Mouse (Mus musculus): Measurements from ENCODE around the gene Tsen34.
"Not testable (repeated sequence)": the region's sequence is repeated elsewhere in the genome, so short reads cannot be mapped to it uniquely, and the experiment has no call there.

Gene Tsen34

DNA sequence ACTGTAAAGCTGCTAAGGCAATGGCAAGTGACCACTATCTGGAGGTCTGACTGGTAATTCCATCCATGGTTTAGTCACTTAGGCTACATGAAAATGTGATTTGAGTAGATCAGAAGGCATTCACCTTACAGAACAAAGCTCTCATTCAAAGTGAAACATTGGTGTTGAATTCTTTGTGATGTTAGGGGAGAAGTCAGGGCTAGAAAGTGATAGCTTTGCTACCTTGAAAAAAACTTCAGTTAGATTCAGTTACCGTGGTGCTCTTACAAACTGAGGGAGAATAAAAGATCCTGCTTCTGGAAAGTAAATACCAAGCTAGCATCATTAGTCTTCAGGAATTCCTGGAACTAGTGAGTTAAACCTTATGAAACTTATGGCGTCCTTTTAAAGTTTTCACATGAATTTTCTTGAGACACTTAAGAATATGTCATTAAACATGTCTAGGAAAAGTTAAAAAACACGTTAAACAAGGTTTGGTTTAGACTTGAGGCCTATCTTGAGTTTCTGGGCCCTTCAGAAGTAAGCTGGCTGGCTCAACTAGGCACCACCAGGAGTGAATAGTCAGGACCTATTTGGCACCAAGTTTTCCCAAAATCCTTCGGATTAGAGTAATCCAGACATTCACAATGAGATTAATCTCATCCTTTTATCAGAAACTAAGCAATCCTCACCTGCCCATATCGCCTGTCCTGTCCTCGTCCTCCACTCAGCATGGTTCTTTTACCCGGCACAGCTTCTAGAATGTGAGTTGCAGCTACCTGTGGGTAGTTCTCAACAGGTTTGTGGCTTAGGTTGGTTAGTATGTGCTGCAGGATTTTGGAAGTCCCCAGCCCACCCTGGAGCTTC is 15.1 kb downstream of the Tsen34 start:
- in situ Hi-C loops (cut with MboI; ENCODE audit: low pct_unique_long_range_greater_than_20kb in 1 of 2, low sequenced_read_pairs in 2 of 2, unreplicated experiment in 1 of 2) = no loop called here

DNA sequence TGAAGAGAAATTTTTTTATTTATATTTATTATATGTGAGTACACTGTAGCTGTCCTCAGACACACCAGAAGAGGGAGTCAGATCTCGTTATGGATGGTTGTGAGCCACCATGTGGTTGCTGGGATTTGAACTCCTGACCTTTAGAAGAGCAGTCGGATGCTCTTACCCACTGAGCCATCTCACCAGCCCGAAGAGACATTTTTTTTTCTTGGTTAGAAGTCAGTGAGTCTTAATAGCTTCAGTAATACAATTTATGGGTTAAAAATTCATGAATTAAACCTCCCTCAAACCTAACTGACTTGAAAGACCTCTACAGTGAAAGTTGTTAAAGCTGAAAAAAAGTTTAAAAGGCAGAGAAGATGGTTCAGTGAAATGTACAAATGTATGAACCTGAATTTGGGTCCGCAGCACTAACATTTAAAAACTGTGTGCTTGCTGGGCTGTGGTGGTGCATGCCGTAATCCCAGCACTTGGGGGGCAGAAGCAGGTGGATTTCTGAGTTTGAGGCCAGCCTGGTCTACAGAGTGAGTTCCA is 15.9 kb downstream of the Tsen34 start:
- in situ Hi-C loops (cut with MboI; ENCODE audit: low pct_unique_long_range_greater_than_20kb in 1 of 2, low sequenced_read_pairs in 2 of 2, unreplicated experiment in 1 of 2) = not testable (repeated sequence)

DNA sequence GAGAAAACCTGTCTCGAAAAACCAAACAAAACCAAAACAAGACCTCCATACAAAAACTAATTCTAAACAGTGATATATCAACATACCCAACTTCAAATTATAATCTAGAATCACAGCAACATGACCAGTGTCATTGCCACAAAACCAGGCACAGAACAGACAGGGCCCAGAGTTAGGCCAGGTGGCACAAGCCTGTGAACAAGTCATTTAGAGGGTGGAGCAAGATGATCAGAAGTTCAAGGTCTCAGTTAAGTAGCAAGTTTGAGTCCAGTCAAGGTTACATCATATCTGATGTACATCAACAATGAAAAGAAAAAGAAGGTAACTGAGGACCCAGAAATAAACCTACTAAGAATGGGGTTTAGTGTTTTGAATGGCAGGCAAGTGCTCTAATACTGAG is 16.3 kb downstream of the Tsen34 start:
- in situ Hi-C loops (cut with MboI; ENCODE audit: low pct_unique_long_range_greater_than_20kb in 1 of 2, low sequenced_read_pairs in 2 of 2, unreplicated experiment in 1 of 2) = no loop called here

DNA sequence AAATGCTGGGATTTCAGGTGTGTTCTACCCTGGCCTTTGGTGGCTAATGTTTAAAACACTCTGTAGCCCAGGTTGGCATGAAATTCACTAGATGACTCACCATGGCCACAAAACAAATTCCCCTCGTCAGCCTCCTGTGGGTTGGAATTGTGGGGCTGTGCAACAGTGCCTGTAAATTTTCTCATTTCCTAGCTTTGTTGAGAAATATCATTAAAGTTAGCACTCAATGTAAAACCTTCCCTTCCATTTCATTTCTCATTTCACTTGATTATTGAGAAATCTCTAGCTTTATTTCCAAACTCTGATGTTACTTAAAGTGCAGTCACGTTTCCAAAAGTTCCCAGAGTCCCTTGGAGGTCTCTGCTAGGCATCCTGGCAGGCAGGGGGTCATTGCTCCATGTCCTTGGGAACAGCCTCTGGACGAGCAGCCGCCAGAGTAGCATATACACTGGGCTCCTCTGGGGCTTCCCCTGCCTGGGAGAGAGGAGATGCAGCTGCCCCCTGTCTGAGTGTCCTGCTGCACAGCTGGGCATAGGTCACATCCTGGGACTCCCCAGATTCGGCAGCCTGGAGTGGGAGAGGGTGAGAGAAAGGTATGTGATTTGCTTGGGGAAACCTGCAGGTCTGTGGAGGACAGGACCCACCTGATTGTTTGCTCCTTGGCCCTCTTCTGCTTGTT is 19.7 kb downstream of the Tsen34 start:
- in situ Hi-C loops (cut with MboI; ENCODE audit: low pct_unique_long_range_greater_than_20kb in 1 of 2, low sequenced_read_pairs in 2 of 2, unreplicated experiment in 1 of 2) = no loop called here

DNA sequence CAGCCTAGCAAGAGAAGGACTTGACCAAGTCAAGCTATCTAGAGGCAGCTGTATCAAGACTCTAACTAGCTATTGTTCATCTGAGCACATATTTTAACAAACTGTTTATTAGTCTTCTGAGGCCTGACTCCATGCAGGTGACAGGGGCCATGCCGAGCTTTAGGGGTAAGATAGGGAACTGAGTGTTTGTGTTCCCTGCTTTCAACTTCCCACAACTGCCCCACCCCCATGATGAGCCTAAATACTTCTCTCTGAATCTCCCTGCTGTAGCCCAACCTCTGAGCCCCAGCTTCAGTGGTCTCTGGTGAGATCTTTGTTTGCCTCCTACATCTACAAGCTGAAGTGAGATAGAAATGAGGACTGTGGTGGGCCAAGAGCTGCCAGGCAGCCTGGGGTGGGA is 22.6 kb downstream of the Tsen34 start:
- in situ Hi-C loops (cut with MboI; ENCODE audit: low pct_unique_long_range_greater_than_20kb in 1 of 2, low sequenced_read_pairs in 2 of 2, unreplicated experiment in 1 of 2) = no loop called here

DNA sequence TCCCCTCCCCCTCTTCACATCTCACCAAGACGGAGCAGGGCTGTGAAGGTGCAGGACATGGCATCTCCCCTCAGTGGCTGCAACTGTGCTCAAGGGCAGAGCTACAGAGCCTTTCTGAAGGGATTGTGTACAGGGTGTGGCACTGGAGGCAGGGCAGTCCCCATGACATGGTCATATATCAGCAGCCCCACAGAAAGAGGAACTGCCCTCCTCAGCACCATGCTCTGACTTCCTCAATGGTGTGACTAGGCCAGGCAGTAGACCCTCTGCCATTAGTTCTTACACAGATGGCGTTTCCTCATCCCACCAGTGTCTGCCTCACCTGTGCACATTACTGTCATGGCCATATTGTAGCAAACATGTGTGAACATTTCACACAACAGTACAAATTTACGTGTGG is 27.6 kb downstream of the Tsen34 start, which contains the start of gene Pirb:
Gene Pirb (minus strand): TSS at position 124 of the 400 bp plus-strand sequence.
- in situ Hi-C loops (cut with MboI; ENCODE audit: low pct_unique_long_range_greater_than_20kb in 1 of 2, low sequenced_read_pairs in 2 of 2, unreplicated experiment in 1 of 2) = not testable (repeated sequence)

DNA sequence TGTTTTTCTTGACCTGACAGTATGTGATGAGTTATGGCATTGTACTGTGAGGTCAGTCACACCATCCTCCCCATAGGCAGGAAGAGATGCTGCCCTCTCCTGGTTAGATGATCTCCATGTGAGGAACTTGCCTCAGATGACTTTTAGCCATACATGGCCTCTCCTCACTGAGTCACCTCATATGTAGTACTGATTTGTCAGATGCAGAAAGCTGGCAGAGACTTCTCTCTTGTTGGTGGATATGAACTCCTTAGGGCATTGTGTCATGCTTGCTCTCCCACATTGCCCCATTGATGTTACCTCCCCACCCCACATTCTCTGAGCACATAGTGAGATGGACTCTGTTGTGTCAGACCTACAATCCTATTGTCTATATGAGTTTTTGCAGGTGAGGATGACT is 32.8 kb downstream of the Tsen34 start:
- in situ Hi-C loops (cut with MboI; ENCODE audit: low pct_unique_long_range_greater_than_20kb in 1 of 2, low sequenced_read_pairs in 2 of 2, unreplicated experiment in 1 of 2) = not testable (repeated sequence)

DNA sequence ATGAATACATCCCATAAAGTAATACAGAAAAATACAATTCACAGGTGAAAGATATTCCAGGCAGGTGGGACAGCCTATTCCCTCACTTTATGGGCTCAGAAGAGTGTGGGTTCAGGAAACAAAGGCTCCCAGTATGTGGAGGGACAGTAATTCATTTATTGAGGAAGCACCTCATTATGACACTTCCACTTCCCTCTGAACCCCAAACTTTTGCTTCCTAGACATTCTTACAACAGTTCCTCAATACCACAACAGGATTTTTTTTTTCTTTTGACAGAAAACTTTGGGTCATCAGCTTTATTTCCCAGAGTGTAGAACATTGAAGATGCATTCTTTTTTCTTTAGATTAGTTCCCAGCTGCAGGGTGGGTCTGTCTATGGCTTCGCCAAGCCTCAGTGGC is 40.0 kb downstream of the Tsen34 start:
- in situ Hi-C loops (cut with MboI; ENCODE audit: low pct_unique_long_range_greater_than_20kb in 1 of 2, low sequenced_read_pairs in 2 of 2, unreplicated experiment in 1 of 2) = not testable (repeated sequence)
